Mouse (Mus musculus) thymus, adult 2 months (tissue): ENCODE measurements around the gene Hsd17b13.

ENCODE experiments used
- CTCF ChIP-seq: fragments of 200-500 bp; IDR thresholded peaks from 2 replicates; pipeline ENCODE4 v1.5.1; 2012; ENCODE audit warnings: mild to moderate bottlenecking, control low read depth, low read length, moderate library complexity, borderline replicate concordance; ENCODE audit not compliant: control insufficient read depth, poor library complexity, insufficient read depth; ENCODE audit errors: extremely low read depth
- POLR2A ChIP-seq: fragments of 200-500 bp; IDR thresholded peaks from 2 replicates; pipeline ENCODE4 v1.6.1; 2012; ENCODE audit warnings: mild to moderate bottlenecking, low read length, control low read depth, moderate library complexity; ENCODE audit not compliant: control insufficient read depth, poor library complexity, insufficient read depth; ENCODE audit errors: extremely low read depth

GRCm38 (mm10) chr5:104024762-104025161, 47.6 kb upstream of the Hsd17b13 start:
- no peak for TF ChIP-seq POLR2A
- TF ChIP-seq CTCF, result no peak
